Mouse (Mus musculus) natural killer cell, adult 2 months (primary cell): ENCODE measurements around the gene Car7.
"Not testable (repeated sequence)": the region's sequence is repeated elsewhere in the genome, so short reads cannot be mapped to it uniquely, and the experiment has no call there.

Source experiments
- DNase-seq, 2 experiments: peaks; one replicate each; pipeline ENCODE4 v3.0.0; 2022; ENCODE audit warnings: low spot score in 2 of 2

The Car7 gene

GRCm38 (mm10) chr8:104569559-104569958 is 35.1 kb downstream of the Car7 start:
- no peak for DNase-seq

- peak; percentile 69 to 83 for DNase-seq
Measured at GRCm38 (mm10) chr8:104570436-104571343, 36.2 kb downstream of the Car7 start.

GRCm38 (mm10) chr8:104576820-104577219 is 42.3 kb downstream of the Car7 start:
- DNase-seq, result no peak

GRCm38 (mm10) chr8:104577606-104578005 is 43.1 kb downstream of the Car7 start:
- DNase-seq, result not testable (repeated sequence)

- no peak for DNase-seq
Measured at GRCm38 (mm10) chr8:104584522-104584921, 50.0 kb downstream of the Car7 start.

- DNase-seq, result no peak
Measured at GRCm38 (mm10) chr8:104590284-104590683, 55.8 kb downstream of the Car7 start.

GRCm38 (mm10) chr8:104591133-104591834 is 56.8 kb downstream of the Car7 start, which contains the start of gene Pdp2:
Gene Pdp2, plus strand, starts transcription at chr8:104591451.
- DNase-seq, result peak; percentile 86 to 89

- DNase-seq, result no peak
Measured at GRCm38 (mm10) chr8:104591856-104592255, 57.4 kb downstream of the Car7 start.

- DNase-seq, result no peak
Measured at GRCm38 (mm10) chr8:104592566-104592965, 58.1 kb downstream of the Car7 start.

- DNase-seq, result no peak
Measured at GRCm38 (mm10) chr8:104593536-104594325, 59.2 kb downstream of the Car7 start.

- no peak for DNase-seq
Measured at GRCm38 (mm10) chr8:104594611-104595362, 60.3 kb downstream of the Car7 start.

GRCm38 (mm10) chr8:104595773-104596536 is 61.5 kb downstream of the Car7 start:
- DNase-seq, result no peak

- DNase-seq, result no peak
Measured at GRCm38 (mm10) chr8:104597656-104598055, 63.2 kb downstream of the Car7 start.

GRCm38 (mm10) chr8:104598496-104598895 is 64.0 kb downstream of the Car7 start:
- DNase-seq, result no peak
